Mouse (Mus musculus) WW6 (cell line): ENCODE measurements around the gene Pkp2.
"Not testable (repeated sequence)": the region's sequence is repeated elsewhere in the genome, so short reads cannot be mapped to it uniquely, and the experiment has no call there.

ENCODE experiments used
- DNase-seq: peaks from one replicate; pipeline ENCODE4 v3.0.0-alpha.2; 2013; ENCODE audit warnings: low read depth, low spot score

Gene Pkp2

GRCm38 (mm10) chr16:16213079-16213760 is at the start of gene Pkp2:
TSS of gene Pkp2 (plus strand) at chr16:16213318.
- peak; percentile 54 for DNase-seq

- DNase-seq = peak; percentile 36
Measured at GRCm38 (mm10) chr16:16197374-16197773, 15.7 kb upstream of the Pkp2 start.

GRCm38 (mm10) chr16:16201991-16202390 is 11.1 kb upstream of the Pkp2 start:
- not testable (repeated sequence) for DNase-seq

- DNase-seq = no peak
Measured at GRCm38 (mm10) chr16:16204648-16205047, 8.5 kb upstream of the Pkp2 start.

- DNase-seq = no peak
Measured at GRCm38 (mm10) chr16:16212723-16213078, 417 bp upstream of the Pkp2 start.

- DNase-seq = no peak
Measured at GRCm38 (mm10) chr16:16213761-16214305, 715 bp downstream of the Pkp2 start.

- DNase-seq = no peak
Measured at GRCm38 (mm10) chr16:16215645-16216387, 2.7 kb downstream of the Pkp2 start.

- DNase-seq = no peak
Measured at GRCm38 (mm10) chr16:16216934-16217333, 3.8 kb downstream of the Pkp2 start.

- DNase-seq = no peak
Measured at GRCm38 (mm10) chr16:16219835-16220234, 6.7 kb downstream of the Pkp2 start.

- no peak for DNase-seq
Measured at GRCm38 (mm10) chr16:16222651-16223050, 9.5 kb downstream of the Pkp2 start.

- DNase-seq = no peak
Measured at GRCm38 (mm10) chr16:16224506-16224924, 11.4 kb downstream of the Pkp2 start.

GRCm38 (mm10) chr16:16225828-16226227 is 12.7 kb downstream of the Pkp2 start:
- no peak for DNase-seq

- no peak for DNase-seq
Measured at GRCm38 (mm10) chr16:16230439-16230838, 17.3 kb downstream of the Pkp2 start.

- no peak for DNase-seq
Measured at GRCm38 (mm10) chr16:16233919-16234318, 20.8 kb downstream of the Pkp2 start.

- not testable (repeated sequence) for DNase-seq
Measured at GRCm38 (mm10) chr16:16236681-16237080, 23.6 kb downstream of the Pkp2 start.

- no peak for DNase-seq
Measured at GRCm38 (mm10) chr16:16238356-16238755, 25.2 kb downstream of the Pkp2 start.

GRCm38 (mm10) chr16:16244711-16245110 is 31.6 kb downstream of the Pkp2 start:
- DNase-seq = no peak

- no peak for DNase-seq
Measured at GRCm38 (mm10) chr16:16250470-16250869, 37.4 kb downstream of the Pkp2 start.

- no peak for DNase-seq
Measured at GRCm38 (mm10) chr16:16253326-16254074, 40.4 kb downstream of the Pkp2 start.

- no peak for DNase-seq
Measured at GRCm38 (mm10) chr16:16255217-16255616, 42.1 kb downstream of the Pkp2 start.

- no peak for DNase-seq
Measured at GRCm38 (mm10) chr16:16255874-16256273, 42.8 kb downstream of the Pkp2 start.

GRCm38 (mm10) chr16:16256672-16257071 is 43.6 kb downstream of the Pkp2 start:
- DNase-seq = no peak
